ENCODE assay signal across 12 mouse cellular contexts in the genomic region with DNA sequence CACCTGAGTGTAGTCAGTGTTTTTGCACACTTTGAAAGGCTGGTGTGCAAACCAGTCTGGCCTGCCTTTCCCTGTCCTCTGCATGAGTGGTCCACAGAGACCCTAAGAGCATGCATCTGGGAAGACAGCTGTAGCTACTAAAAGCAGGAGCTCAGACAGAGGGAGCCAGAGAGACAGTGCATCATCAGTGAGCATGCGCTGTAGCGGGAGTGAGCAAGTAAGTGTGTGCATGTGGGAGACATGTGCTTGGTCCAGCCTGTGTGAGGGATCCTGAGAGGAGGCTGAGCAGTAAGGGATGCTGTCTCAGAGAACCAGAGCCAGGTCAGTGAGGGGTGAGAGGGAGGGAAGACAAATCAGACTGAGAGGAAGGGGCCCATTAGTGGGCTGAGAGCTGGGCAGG. TPM values are rescaled to one million over a fixed set of nuclear protein-coding genes. Genes with fewer than 3 reads are reported as not detected.
DNase-seq lines count a peak whose midpoint lies in the region; ATAC-seq lines count a peak whose summit lies in the region.
"Had no signal": no experiment of that assay in that cellular context is flagged by ENCODE, and none has a peak within 500 bp of the region (broad histone marks: within the 10 kb centered on the region; RNA-seq: fewer than 3 reads in every experiment).

No protein-coding gene starts in this region.

- no peak overlapping the region for H3K4me3 ChIP-seq in kidney, embryonic 15.5 days (replicated peaks)
- no peak overlapping the region for H3K4me3 ChIP-seq in neural tube, embryonic 12.5 days
- H3K4me3 ChIP-seq in embryonic facial prominence, embryonic 14.5 days (ENCODE audit: low read depth, low read length): no peak overlapping the region

- WGBS in kidney, embryonic 15.5 days: 64% methylated on average over 2 of the region's 2 CpGs
- 61% methylated on average over 2 of the region's 2 CpGs for WGBS in neural tube, embryonic 12.5 days
- 21% methylated on average over 2 of the region's 2 CpGs for WGBS in embryonic facial prominence, embryonic 14.5 days

- no peaks in the 10 kb centered on the region for H3K27me3 ChIP-seq in kidney, embryonic 15.5 days
- no peaks in the 10 kb centered on the region for H3K27me3 ChIP-seq in neural tube, embryonic 12.5 days (replicated peaks)
- H3K27me3 ChIP-seq in embryonic facial prominence, embryonic 14.5 days (replicated peaks; ENCODE audit: control insufficient read depth, insufficient read depth, low read length): no peaks in the 10 kb centered on the region

- no peaks in the 10 kb centered on the region for H3K9me3 ChIP-seq in kidney, embryonic 15.5 days (replicated peaks)
- no peaks in the 10 kb centered on the region for H3K9me3 ChIP-seq in neural tube, embryonic 12.5 days
- H3K9me3 ChIP-seq in embryonic facial prominence, embryonic 14.5 days (ENCODE audit: control insufficient read depth, low read length): no peaks in the 10 kb centered on the region

- H3K4me1 ChIP-seq in kidney, embryonic 15.5 days: peaks cover 41% of the 10 kb centered on the region
- H3K4me1 ChIP-seq in neural tube, embryonic 12.5 days: peaks cover 32% of the 10 kb centered on the region
- peaks cover 33% of the 10 kb centered on the region for H3K4me1 ChIP-seq in embryonic facial prominence, embryonic 14.5 days (ENCODE audit: control insufficient read depth, insufficient read depth, low read length)

- H3K9ac ChIP-seq in kidney, embryonic 15.5 days: no peak overlapping the region
- 0 out of 2 replicates have a peak overlapping the region, but pooled peaks have one; percentile 21 for H3K9ac ChIP-seq in neural tube, embryonic 12.5 days
- no peak overlapping the region for H3K9ac ChIP-seq in embryonic facial prominence, embryonic 14.5 days (ENCODE audit: low read depth, low read length)
- H3K9ac ChIP-seq: lung, embryonic 14.5 days had no signal

- no peak overlapping the region for H3K27ac ChIP-seq in kidney, embryonic 15.5 days
- no peak overlapping the region for H3K27ac ChIP-seq in neural tube, embryonic 12.5 days
- H3K27ac ChIP-seq in embryonic facial prominence, embryonic 14.5 days (replicated peaks; ENCODE audit: low read depth, low read length): no peak overlapping the region

- no peak for ATAC-seq in kidney, embryonic 15.5 days (replicated peaks; ENCODE audit: low FRiP score)
- no peak for ATAC-seq in neural tube, embryonic 12.5 days (ENCODE audit: low FRiP score, low read depth)
- no peak for ATAC-seq in embryonic facial prominence, embryonic 14.5 days (ENCODE audit: low read depth)
- ATAC-seq: inflammation-experienced regulatory T-cells, adult 6 months had no signal

- no peak for DNase-seq in kidney, postnatal 10 days
- DNase-seq in neural tube, embryonic 10.5 days (ENCODE audit: extremely low spot score, low spot score): no peak
- peak; percentile 53 for DNase-seq in embryonic facial prominence, embryonic 14.5 days (ENCODE audit: low spot score)
- no peak for DNase-seq in adrenal gland, adult 8-10 months
- DNase-seq in adrenal gland, postnatal 36 days: no peak
- DNase-seq: cerebellum, postnatal 10 days; left cerebral cortex, postnatal 4 days; lung, embryonic 14.5 days; spleen, adult 18-20 months had no signal

- H3K36me3 ChIP-seq in kidney, embryonic 15.5 days: no peaks in the 10 kb centered on the region
- H3K36me3 ChIP-seq in neural tube, embryonic 12.5 days: no peaks in the 10 kb centered on the region; the same call in 1 of the 2 replicates
- H3K36me3 ChIP-seq in embryonic facial prominence, embryonic 14.5 days (ENCODE audit: control insufficient read depth, insufficient read depth, low read length): no peaks in the 10 kb centered on the region

- H3K4me2 ChIP-seq in kidney, embryonic 15.5 days: 0 out of 2 replicates have a peak overlapping the region, but pooled peaks have one; percentile 7
- no peak overlapping the region for H3K4me2 ChIP-seq in neural tube, embryonic 12.5 days (replicated peaks)
- H3K4me2 ChIP-seq in embryonic facial prominence, embryonic 14.5 days (ENCODE audit: low read depth, low read length): no peak overlapping the region
- H3K4me2 ChIP-seq: lung, embryonic 14.5 days had no signal

RNA-seq across cellular contexts. Expression of a gene that starts 46.0 kb away (rescaled TPM):
- polyA plus RNA-seq in kidney, embryonic 15.5 days (2015; fragmentation: Nextera tagmentation; extraction: Ambion mirVana): 40.3 and 45.5 TPM in 2 replicates
- polyA plus RNA-seq in neural tube, embryonic 12.5 days (2016; fragmentation: Nextera tagmentation; extraction: Ambion mirVana): 163 and 167 TPM in 2 replicates
- 51.0 and 55.1 TPM in 2 replicates for polyA plus RNA-seq in embryonic facial prominence, embryonic 14.5 days (2014; fragmentation: Nextera tagmentation; extraction: Ambion mirVana)
- total RNA-seq in adrenal gland, adult 8-10 months (2022): 10 to 100 TPM; 73.1 to 83.0 (median 79.9) TPM
- 10 to 100 TPM; 74.8 to 83.2 TPM for total RNA-seq in adrenal gland, postnatal 36 days (2021)

RNA-seq across cellular contexts. Expression of a gene that starts 54.6 kb away (rescaled TPM):
- polyA plus RNA-seq in kidney, embryonic 15.5 days (2015; fragmentation: Nextera tagmentation; extraction: Ambion mirVana): 0.22 and 0.28 TPM in 2 replicates
- polyA plus RNA-seq in neural tube, embryonic 12.5 days (2016; fragmentation: Nextera tagmentation; extraction: Ambion mirVana): 0.46 and 0.54 TPM in 2 replicates
- 0.13 TPM in 2 replicates for polyA plus RNA-seq in embryonic facial prominence, embryonic 14.5 days (2014; fragmentation: Nextera tagmentation; extraction: Ambion mirVana)
- under 1 TPM; 0.14 to 0.34 (median 0.15) TPM for total RNA-seq in adrenal gland, adult 8-10 months (2022)
- total RNA-seq in adrenal gland, postnatal 36 days (2021): under 1 TPM; 0.16 to 0.30 TPM
